Mouse (Mus musculus) right cerebral cortex, adult 2 months (tissue): ENCODE results near the gene Dnah8.
"Not testable (repeated sequence)": the region's sequence is repeated elsewhere in the genome, so short reads cannot be mapped to it uniquely, and the experiment has no call there.

ENCODE experiments used
- DNase-seq, 2 experiments: peaks; one replicate each; pipeline ENCODE4 v3.0.0; 2021 to 2022; ENCODE audit warnings: low spot score in 2 of 2

The Dnah8 gene

GRCm38 (mm10) chr17:30624132-30624531, at the start of gene Dnah8:
Gene Dnah8 (plus strand): TSS chr17:30624354.
- DNase-seq, result not testable (repeated sequence)

GRCm38 (mm10) chr17:30574783-30575075, 49.4 kb upstream of the Dnah8 start:
- DNase-seq, result no peak

GRCm38 (mm10) chr17:30575121-30575904, 48.8 kb upstream of the Dnah8 start:
- DNase-seq, result peak; percentile 67 to 71

- DNase-seq, result peak; percentile 98 to 99
These were observed 48.0 kb upstream of the Dnah8 start, which contains the start of gene Btbd9 for GRCm38 (mm10) chr17:30575941-30576773. Gene Btbd9 (minus strand): TSS chr17:30576488.

DNA sequence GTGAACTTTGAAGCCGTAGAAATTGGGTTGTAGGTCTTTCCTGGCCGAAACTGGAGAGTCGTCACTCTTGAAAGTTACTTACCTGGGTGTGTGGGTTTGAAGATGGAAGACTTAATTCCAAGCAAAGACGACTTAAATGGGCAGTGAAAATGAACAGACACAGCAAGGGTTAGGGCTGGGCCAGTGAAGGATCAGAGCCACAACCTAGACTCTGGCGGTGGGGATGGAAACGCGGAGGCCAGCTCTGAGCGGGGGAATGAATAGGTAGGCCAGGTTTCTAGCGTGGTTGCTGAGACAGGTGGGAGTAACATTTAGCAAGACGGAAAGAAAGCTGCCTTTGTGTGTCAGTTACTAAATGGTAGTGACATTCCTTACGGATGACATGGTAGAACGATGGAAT, 47.2 kb upstream of the Dnah8 start:
- DNase-seq, result peak in 1 of 2 experiments; percentile 28

DNA sequence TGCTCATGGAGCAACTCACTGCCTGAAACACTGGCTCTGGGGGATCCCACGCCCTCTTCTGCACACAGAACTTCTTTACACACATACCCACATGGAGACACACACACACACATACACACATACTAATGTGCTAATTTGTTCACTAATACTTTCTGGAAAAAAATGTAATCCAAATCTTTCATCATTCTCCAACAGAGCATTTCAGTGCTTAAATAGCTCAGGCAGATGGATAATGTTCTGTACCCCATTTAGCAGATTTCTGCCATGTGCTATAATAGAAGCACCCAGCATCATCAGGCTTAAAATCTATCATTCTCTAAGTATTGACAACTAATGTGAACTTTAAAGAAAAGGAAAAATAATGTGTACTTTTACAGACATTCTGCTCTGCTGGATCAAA, 43.4 kb upstream of the Dnah8 start:
- DNase-seq, result no peak

GRCm38 (mm10) chr17:30581201-30581600, 43.0 kb upstream of the Dnah8 start:
- peak; percentile 62 to 72 for DNase-seq

GRCm38 (mm10) chr17:30582313-30582712, 41.8 kb upstream of the Dnah8 start:
- no peak for DNase-seq

GRCm38 (mm10) chr17:30583258-30584001, 40.7 kb upstream of the Dnah8 start:
- DNase-seq, result no peak

GRCm38 (mm10) chr17:30590417-30591198, 33.5 kb upstream of the Dnah8 start:
- peak; percentile 75 to 78 for DNase-seq

DNA sequence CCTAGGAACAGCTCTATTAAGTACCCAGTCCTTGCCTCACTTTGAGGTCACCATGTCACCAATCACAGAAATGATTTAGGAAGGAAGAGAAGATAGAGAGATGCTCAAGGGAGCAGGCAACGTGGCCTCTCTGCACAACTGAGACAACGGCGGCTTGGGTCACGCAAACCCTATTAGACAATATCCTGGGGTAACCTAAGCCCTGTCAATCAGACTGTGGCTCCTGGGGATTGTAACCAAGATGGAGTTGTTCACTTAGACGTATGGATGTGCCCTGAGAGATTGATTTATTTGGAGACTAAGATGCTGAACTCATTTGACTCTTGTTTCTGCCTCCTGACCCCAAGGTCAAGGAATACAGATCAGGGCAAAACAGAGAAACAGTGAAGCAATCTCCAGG, 29.7 kb upstream of the Dnah8 start:
- DNase-seq, result no peak

DNA sequence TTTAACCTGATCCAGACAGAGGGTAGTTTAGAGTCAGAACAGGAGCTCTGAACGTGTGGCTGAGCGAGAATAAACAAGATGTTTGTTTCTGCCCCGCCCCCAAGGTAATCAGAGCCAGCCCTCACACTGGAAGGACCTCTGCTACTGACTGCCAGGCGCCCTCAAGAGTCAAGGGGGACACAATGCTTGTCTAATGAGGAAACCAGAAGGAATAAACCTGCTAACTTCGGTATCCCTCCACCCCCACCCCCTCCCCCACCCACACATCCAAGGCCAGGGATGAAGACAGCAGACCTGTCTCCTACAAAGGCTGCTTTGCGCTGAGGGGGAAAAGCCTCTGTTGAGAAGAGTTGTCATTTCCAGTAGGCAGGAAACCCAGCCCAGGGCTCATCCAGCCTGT, 29.3 kb upstream of the Dnah8 start:
- DNase-seq, result no peak

GRCm38 (mm10) chr17:30597786-30598185, 26.4 kb upstream of the Dnah8 start:
- DNase-seq, result no peak

DNA sequence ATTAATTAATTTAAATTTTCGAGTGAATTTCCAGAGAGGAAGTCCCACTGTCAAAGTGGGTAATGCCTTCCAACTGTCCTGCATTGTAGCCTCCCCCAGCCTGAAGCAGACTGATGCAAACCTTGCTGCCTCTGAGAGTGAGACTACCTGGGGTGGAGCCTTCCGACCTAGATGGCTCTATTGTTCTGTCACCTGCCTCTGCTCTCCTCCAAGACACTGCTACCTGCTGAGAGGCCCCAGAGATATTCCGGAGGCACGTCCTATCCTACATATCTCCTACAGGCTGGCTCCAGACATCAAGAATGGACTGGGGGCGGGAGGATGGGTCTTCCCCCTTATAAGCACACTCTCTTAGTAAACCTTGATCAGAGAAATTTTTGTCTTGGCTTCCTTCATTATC, 25.9 kb upstream of the Dnah8 start:
- no peak for DNase-seq

- DNase-seq, result no peak
These were observed 22.0 kb upstream of the Dnah8 start for GRCm38 (mm10) chr17:30602175-30602574.

DNA sequence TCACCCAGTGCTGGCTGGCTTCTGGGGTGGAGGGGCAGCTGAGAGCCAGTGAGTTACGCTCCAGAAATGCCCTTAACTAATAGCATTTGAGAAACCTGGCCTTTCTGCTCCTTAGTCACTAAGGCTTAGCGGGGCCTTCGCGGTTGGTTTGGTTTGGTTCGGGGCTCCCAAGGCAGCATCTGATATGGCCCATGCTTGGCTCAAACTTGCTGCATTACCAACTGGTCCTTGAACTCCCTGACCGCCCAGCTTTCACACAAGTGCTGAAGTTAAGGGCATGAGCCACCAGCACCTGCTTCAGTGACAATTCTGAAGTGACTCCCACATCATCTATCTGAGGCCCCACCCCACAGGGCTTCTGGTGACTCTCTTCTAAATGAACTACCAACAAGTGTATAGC, 19.9 kb upstream of the Dnah8 start:
- no peak for DNase-seq

DNA sequence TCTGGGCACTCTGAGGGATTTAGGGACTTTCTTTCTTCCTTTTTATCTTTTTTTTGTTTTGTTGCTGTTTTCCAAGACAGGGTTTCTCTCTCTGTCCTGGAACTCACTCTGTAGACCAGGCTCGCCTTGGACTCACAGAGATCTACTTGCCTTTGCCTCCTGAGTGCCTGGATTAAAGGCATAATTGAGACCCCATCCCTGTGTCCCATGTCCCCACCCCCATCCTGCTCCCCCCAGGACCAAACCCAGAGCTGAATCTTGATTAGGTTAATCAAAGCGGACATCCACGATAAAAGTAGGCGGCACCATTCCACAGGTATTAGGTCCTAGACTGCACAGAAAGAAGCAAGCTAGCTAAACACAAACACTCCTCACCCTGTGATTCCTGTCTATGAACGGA, 19.2 kb upstream of the Dnah8 start:
- DNase-seq, result no peak

DNA sequence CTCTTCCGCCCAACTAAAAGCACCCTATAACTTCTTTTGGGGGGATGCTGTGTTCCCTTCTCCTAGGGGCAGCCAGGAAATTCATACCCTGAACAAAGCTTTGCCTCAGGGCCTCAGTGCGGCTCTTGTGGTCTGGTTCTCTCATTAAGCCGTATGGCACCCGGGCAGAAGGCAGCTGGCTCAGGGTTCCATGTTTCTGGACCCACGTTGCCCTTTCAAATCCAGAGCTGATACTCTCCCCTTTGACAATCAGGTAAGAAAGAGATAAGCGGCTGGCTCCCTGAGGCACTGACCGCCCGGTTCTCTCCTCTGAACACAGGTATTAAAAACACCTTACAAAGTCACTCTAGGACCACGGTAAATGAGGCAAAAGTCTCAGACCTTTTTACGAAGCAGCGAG, 17.9 kb upstream of the Dnah8 start:
- no peak for DNase-seq

- DNase-seq, result no peak
These were observed 17.5 kb upstream of the Dnah8 start for GRCm38 (mm10) chr17:30606634-30607081.

DNA sequence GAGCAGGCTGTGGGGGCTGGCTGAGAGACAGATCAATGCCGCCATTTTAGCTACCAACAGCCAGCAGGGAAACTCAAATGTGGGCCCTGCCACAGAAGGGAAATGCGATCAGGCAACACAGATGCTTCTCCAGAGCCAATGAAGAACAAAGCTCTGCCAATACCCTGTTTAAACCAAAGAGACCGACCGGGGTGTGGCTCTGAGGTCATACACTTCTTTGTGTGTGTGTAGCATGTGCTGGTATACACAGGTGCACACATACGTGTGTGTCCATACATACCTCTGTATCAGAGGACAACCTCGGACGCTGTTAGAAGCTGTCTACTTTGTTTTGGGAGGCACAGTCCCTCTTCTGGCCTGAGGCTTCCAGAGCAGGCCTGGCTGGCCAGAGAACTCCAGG, 16.8 kb upstream of the Dnah8 start:
- no peak for DNase-seq

DNA sequence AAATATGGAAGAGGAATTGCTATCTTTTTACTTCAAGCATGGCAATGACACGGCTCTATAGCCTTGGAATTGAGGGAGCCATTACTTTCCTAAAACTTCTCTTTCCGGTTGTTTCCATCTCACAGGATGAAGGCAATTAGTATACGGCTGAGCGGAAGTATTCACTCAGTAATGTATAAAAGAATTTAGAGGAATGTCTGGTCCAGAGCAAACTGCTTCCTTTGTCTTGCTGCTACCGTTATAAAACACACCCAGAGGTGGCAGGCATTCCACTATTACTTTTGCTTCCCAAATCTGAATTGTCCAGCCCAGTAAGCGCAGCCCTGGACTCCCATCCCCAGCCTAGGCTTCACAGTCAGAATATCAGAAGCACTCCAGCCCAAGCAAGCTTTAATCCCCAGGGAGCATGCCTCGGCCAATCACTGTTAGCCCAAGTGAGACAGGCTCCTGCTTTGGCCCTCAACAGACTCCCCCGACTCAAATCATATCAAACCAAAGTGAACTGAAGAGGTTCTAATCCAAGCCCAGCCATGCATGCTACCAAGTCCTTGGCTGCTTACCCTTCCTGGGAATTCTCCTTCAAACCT, 16.2 kb upstream of the Dnah8 start:
- DNase-seq, result no peak
